Mouse (Mus musculus) G1E (cell line): ENCODE measurements at regions not wholly inside any gene's neighbourhood (a gene's known extent, or its start where the extent isn't known, plus 50 kb on each side); places are given as distances from the start of the nearest gene placed in this dataset.

Experiments used
- ATAC-seq: 2 replicates; pipeline ENCODE4 v1.8.0; 2016; ENCODE audit warnings: mild to moderate bottlenecking; ENCODE audit not compliant: insufficient number of reproducible peaks, poor library complexity, low FRiP score, severe bottlenecking; ENCODE audit errors: extremely low read depth
- DNase-seq: peaks from one replicate; pipeline ENCODE4 v3.0.0; 2012; ENCODE audit warnings: low spot score
- H3K27me3 ChIP-seq: 2 replicates; pipeline ENCODE4 v1.6.1; 2012; ENCODE audit warnings: mild to moderate bottlenecking, low read length, inconsistent platforms; ENCODE audit not compliant: insufficient read depth
- H3K36me3 ChIP-seq: replicated peaks from 2 replicates; pipeline ENCODE3; 2012; ENCODE audit warnings: mild to moderate bottlenecking, inconsistent platforms
- H3K4me1 ChIP-seq: 2 replicates; pipeline ENCODE4 v1.6.1; 2012; ENCODE audit warnings: low read depth, low read length, inconsistent platforms, mixed read lengths; ENCODE audit not compliant: insufficient read depth
- H3K4me3 ChIP-seq: 2 replicates; pipeline ENCODE4 v1.5.1; 2012; ENCODE audit warnings: low read depth, mild to moderate bottlenecking, inconsistent platforms, low read length, moderate library complexity, mixed read lengths
- H3K9me3 ChIP-seq: replicated peaks from 2 replicates; pipeline ENCODE4 v1.6.1; 2012; ENCODE audit warnings: inconsistent platforms
- CTCF ChIP-seq: IDR thresholded peaks from 2 replicates; pipeline ENCODE4 v1.5.1; 2012; ENCODE audit warnings: low read depth, low read length, inconsistent platforms, mixed read lengths
- GATA1 ChIP-seq: IDR thresholded peaks from 2 replicates; pipeline ENCODE4 v1.6.1; 2012; ENCODE audit warnings: borderline replicate concordance, low read length, inconsistent platforms, mixed read lengths
- GATA2 ChIP-seq: IDR thresholded peaks from 2 replicates; pipeline ENCODE4 v1.6.1; 2012; ENCODE audit warnings: low read depth, low read length, inconsistent platforms, borderline replicate concordance
- POLR2AphosphoS5 ChIP-seq: IDR thresholded peaks from 2 replicates; pipeline ENCODE4 v1.6.1; 2012; ENCODE audit warnings: low read depth, low read length, inconsistent platforms; ENCODE audit not compliant: insufficient replicate concordance
- TAL1 ChIP-seq: conservative IDR thresholded peaks from 2 replicates; pipeline ENCODE4 v1.6.1; 2012; ENCODE audit warnings: low read depth, low read length, inconsistent platforms, mixed read lengths

DNA sequence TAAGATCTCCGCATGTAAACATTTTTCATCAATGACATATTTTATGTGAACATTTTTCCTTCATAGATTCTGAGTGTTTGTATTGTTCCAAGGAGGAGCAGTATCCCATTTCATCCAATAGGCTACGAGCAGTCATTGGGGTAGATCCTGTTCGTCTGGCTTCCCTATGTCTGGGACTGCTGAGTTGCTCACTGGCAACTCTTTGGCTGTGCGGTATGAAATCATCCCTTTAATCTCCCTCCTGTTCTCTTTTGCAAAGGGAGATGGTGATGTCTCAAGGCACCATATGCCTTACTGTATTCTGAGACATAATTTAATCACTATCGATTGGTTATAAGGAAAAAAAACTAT is 133.4 kb upstream of the Fam241a start:
- no peak for DNase-seq
- ATAC-seq = no peak
- Histone ChIP-seq H3K36me3 (no peaks in the 10 kb centered on the region), H3K9me3 (no peaks in the 10 kb centered on the region), H3K27me3 (no peaks in the 10 kb centered on the region), H3K4me1 (no peaks in the 10 kb centered on the region), H3K4me3 (no peak overlapping the region)
- no peak for TF ChIP-seq GATA1
- no peak for TF ChIP-seq GATA2

DNA sequence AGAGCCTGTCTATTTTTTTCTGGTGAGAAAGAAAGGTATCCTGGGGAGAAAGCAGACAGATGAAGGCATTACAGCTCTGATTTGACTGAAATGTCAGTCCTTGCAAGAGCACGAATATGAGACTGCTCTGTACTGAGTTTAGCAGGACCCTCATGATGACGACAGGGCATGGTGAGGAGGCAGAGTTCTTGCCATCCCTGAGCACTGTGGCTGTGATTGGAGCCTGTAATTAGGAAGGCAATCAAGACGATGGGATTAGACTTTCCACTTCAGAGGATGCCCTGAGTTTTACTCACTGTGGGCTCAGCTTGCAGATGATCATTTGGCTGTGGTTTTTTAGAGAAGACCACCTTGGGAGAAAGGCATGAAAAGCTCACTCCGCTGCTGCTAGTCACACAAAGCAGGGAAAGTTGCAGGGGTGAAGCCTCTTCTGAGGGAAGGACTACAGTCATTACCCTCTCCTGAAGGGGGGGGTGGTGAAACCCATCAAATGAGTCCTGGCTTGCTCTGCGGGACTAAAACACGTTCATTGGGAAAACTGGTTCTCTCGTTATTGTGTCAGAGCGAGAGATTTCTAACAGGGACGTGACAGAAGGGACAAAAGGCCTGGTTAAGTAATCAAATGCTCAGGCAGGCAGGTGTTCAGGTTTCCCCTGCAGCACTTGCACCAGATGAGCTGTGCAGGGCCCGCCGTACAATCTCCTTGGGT is 132.9 kb upstream of the Fam241a start:
- ATAC-seq = no peak
- Histone ChIP-seq H3K4me3 (no peak overlapping the region), H3K9me3 (no peaks in the 10 kb centered on the region)

DNA sequence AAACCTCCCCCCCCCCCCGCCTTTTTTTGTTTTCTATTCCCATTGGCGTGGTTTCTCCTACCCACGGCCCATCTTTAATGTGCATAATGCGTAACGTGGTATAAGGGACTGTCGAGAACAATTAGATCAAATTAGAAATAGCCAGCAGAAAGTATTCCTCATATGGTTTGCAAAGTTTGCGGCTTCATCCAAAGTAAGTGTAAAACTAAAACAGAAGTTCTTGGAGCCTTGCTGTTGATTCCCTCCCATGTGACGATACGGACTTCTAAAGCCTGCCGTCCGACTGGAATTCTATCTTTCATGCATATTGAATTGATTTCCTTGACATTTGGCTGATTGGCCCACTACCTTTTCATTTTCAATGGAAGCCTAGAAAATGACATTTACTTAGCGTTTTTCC is 128.7 kb upstream of the Fam241a start:
- H3K9me3 ChIP-seq = no peaks in the 10 kb centered on the region
- H3K4me3 ChIP-seq = no peak overlapping the region
- ATAC-seq (no peak), DNase-seq (no peak)
- no peaks in the 10 kb centered on the region for H3K36me3 ChIP-seq
- TF ChIP-seq GATA2 (no peak), POLR2AphosphoS5 (no peak), GATA1 (no peak), TAL1 (no peak), CTCF (no peak)
- no peaks in the 10 kb centered on the region for H3K27me3 ChIP-seq
- no peaks in the 10 kb centered on the region for H3K4me1 ChIP-seq

More for the DNA sequence above, 132.9 kb upstream of the Fam241a start:
- no peak for TF ChIP-seq GATA1
- TF ChIP-seq GATA2 = no peak
- TF ChIP-seq POLR2AphosphoS5 = no peak
- TF ChIP-seq CTCF = no peak
- TF ChIP-seq TAL1 = no peak
- no peaks in the 10 kb centered on the region for H3K4me1 ChIP-seq
- H3K36me3 ChIP-seq = no peaks in the 10 kb centered on the region
- no peak for DNase-seq
- no peaks in the 10 kb centered on the region for H3K27me3 ChIP-seq

- TF ChIP-seq GATA2 = no peak
- no peaks in the 10 kb centered on the region for H3K27me3 ChIP-seq
- no peaks in the 10 kb centered on the region for H3K9me3 ChIP-seq
- no peaks in the 10 kb centered on the region for H3K36me3 ChIP-seq
- H3K4me1 ChIP-seq = no peaks in the 10 kb centered on the region
- no peak overlapping the region for H3K4me3 ChIP-seq
- no peak for ATAC-seq
- no peak for DNase-seq
Observed at GRCm38 (mm10) chr3:128014909-128015308, 118.8 kb upstream of the Fam241a start.

DNA sequence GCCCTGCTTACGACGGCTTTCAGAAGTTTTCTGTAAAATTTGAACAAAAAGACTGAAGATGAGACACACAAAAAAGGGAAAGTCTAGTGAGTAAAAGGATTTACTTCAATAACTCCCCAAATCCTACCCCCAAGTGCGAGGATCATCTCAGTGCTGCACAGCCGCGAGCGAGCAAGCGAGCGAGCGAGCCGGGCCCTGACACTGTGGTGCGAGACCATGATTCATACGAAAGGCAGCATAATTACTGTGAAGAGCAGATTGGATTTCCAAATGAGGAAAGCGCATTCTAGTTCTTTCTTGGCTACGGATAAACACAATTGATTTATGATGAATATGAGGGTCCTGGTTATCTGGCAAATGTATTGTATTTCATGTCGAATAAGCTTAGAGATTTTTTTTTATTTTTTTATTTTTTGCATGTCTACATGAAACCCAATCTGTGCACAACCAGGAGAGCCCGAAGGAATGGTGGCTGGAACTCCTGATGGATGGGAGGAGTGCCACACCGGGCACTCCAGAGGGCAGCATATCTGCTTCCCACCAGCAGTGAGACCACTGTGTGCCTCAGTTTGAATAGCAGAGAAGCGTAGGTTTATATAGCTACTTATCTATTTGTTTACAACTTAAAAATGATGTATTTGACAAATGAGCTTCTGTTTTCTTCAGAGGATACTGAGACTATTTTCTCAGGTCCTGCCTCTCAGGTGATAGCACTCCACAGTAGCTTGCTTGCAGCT is 106.9 kb upstream of the Fam241a start:
- ATAC-seq (no peak), DNase-seq (no peak)
- TF ChIP-seq TAL1 (no peak), GATA1 (no peak), GATA2 (no peak), POLR2AphosphoS5 (no peak), CTCF (no peak)
- Histone ChIP-seq H3K36me3 (no peaks in the 10 kb centered on the region), H3K4me1 (no peaks in the 10 kb centered on the region), H3K9me3 (no peaks in the 10 kb centered on the region), H3K4me3 (no peak overlapping the region), H3K27me3 (peaks cover 3% of the 10 kb centered on the region; the same call in 1 of the 2 replicates)

DNA sequence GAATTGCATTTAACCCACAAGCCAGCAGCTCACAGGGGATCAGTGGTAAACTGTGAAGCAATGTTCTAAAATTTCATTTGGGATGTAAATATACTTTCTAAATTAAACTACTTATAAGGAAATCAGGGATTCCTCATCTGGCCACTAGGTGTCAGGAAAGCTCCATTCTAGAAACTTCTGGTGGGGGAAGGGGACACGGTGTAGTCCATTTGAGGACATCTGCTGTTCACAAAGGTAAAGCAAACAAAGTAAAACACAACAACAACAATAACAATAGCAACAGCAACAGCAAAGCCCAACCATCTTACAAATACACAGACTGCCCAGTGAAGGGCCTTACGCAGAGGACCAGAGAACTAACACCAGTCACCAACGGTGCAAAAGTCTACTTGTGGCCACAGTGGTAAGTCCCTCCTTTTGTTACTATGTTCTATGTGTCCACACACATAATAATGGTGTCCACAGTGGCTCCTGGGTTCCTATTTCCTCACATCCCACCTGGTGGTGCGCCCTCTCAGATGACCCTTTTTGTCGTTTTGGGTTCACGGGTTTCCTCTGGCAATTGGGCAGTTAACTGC is 105.9 kb upstream of the Fam241a start:
- Histone ChIP-seq H3K36me3 (no peaks in the 10 kb centered on the region), H3K9me3 (no peaks in the 10 kb centered on the region), H3K4me1 (no peaks in the 10 kb centered on the region), H3K27me3 (peaks cover 3% of the 10 kb centered on the region; the same call in 1 of the 2 replicates), H3K4me3 (no peak overlapping the region)
- DNase-seq = no peak
- TF ChIP-seq GATA1 = no peak
- TF ChIP-seq TAL1 = no peak
- TF ChIP-seq GATA2 = no peak
- no peak for TF ChIP-seq CTCF
- TF ChIP-seq POLR2AphosphoS5 = no peak
- ATAC-seq = no peak

DNA sequence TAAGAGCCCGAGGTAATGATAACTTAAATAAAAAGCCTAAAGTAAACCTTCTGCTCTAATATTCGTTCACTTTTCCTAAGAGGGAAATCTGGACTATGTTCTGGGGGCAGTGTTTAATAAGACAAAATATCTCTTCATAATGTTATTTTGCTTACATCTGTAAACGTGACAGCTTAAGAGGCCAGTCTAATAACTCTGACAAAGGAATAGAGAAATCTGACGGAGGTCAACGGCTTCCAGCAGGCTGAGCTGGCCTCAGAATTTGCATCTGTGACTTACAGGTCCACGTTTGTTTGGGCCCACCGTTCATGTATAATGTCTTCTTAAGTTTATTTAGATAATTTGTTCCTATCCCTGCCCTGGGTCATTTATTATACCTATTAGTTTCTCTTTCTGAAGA is 99.6 kb upstream of the Fam241a start:
- no peak for DNase-seq
- TF ChIP-seq GATA1 (no peak), TAL1 (no peak), POLR2AphosphoS5 (no peak), GATA2 (no peak), CTCF (no peak)
- Histone ChIP-seq H3K4me1 (no peaks in the 10 kb centered on the region), H3K36me3 (no peaks in the 10 kb centered on the region), H3K4me3 (no peak overlapping the region), H3K27me3 (no peaks in the 10 kb centered on the region), H3K9me3 (no peaks in the 10 kb centered on the region)
- no peak for ATAC-seq
